Mouse (Mus musculus) layer of hippocampus, adult 2 months (tissue): ENCODE data around the gene Olfr456. TPM values are rescaled to one million over a fixed set of nuclear protein-coding genes. Genes with fewer than 3 reads are reported as not detected.
A peak's percentile ranks its signal among the peaks of the same experiment; 100 is the strongest.
"Not testable (repeated sequence)": the region's sequence is repeated elsewhere in the genome, so short reads cannot be mapped to it uniquely, and the experiment has no call there.

Experiments used
- DNase-seq, 2 experiments: peaks; one replicate each; pipeline ENCODE4 v3.0.0; 2022; ENCODE audit warnings: low spot score in 2 of 2
- H3K27ac ChIP-seq: fragments of 200-600 bp; 2 replicates; pipeline ENCODE4 v1.8.1; 2022
- H3K4me3 ChIP-seq: fragments of 200-600 bp; 2 replicates; pipeline ENCODE4 v1.8.1; 2022; ENCODE audit warnings: mild to moderate bottlenecking
- CTCF ChIP-seq: fragments of 200-600 bp; conservative IDR thresholded peaks from 2 replicates; pipeline ENCODE4 v1.8.1; 2022; ENCODE audit warnings: antibody characterized with exemption, mild to moderate bottlenecking, moderate library complexity
- long read RNA-seq, 2 experiments: library from polyadenylated mRNA; stranded (forward); transcript quantifications; one replicate each; pipeline ENCODE4 v2.0.0; 2021; ENCODE audit warnings: borderline mapping rate in 2 of 2
- total RNA-seq, 2 experiments: library from RNA; stranded (reverse); gene quantifications; 2 replicates each; pipeline ENCODE4 v1.2.3; 2021

Olfr456 gene
- not detected for total RNA-seq
- long read RNA-seq, experiment 1 = 0 reads
- long read RNA-seq, experiment 2 = 0 reads

GRCm38 (mm10) chr6:42487114-42487513 lies at the start of gene Olfr456:
TSS of gene Olfr456 (minus strand) at chr6:42487214.
- no peak for DNase-seq
- no peak within 1 kb of the TSS for H3K4me3 ChIP-seq
- no peak for TF ChIP-seq CTCF
- no peak within 1 kb of the TSS for H3K27ac ChIP-seq

GRCm38 (mm10) chr6:42513461-42513860 lies 26.4 kb upstream of the Olfr456 start:
- DNase-seq = no peak
- no peak overlapping the region for H3K4me3 ChIP-seq
- no peak overlapping the region for H3K27ac ChIP-seq
- no peak for TF ChIP-seq CTCF

- H3K4me3 ChIP-seq = no peak overlapping the region
- H3K27ac ChIP-seq = no peak overlapping the region
- no peak for TF ChIP-seq CTCF
- no peak for DNase-seq
These were observed 22.3 kb upstream of the Olfr456 start for GRCm38 (mm10) chr6:42509311-42509710.

- Histone ChIP-seq H3K27ac (no peak overlapping the region), H3K4me3 (no peak overlapping the region)
- no peak for TF ChIP-seq CTCF
- peak; percentile 7 to 10 for DNase-seq
These were observed 16.5 kb upstream of the Olfr456 start for GRCm38 (mm10) chr6:42503478-42503877.

GRCm38 (mm10) chr6:42489731-42490130 lies 2.7 kb upstream of the Olfr456 start:
- H3K27ac ChIP-seq = no peak overlapping the region
- no peak for TF ChIP-seq CTCF
- DNase-seq = no peak
- no peak overlapping the region for H3K4me3 ChIP-seq

- DNase-seq = no peak
- Histone ChIP-seq H3K4me3 (no peak overlapping the region), H3K27ac (no peak overlapping the region)
- no peak for TF ChIP-seq CTCF
These were observed 2.4 kb downstream of the Olfr456 start for GRCm38 (mm10) chr6:42484633-42485032.

- no peak for TF ChIP-seq CTCF
- no peak within 1 kb of the TSS for H3K4me3 ChIP-seq
- DNase-seq = no peak
- no peak within 1 kb of the TSS for H3K27ac ChIP-seq
These were observed 10.8 kb downstream of the Olfr456 start, which contains the start of gene Olfr457 for GRCm38 (mm10) chr6:42476235-42476634. TSS of gene Olfr457 (minus strand) at chr6:42476335.

GRCm38 (mm10) chr6:42471298-42471697 lies 15.7 kb downstream of the Olfr456 start:
- H3K4me3 ChIP-seq, H3K27ac ChIP-seq, DNase-seq: not testable (repeated sequence)

GRCm38 (mm10) chr6:42470542-42470941 lies 16.5 kb downstream of the Olfr456 start:
- no peak for DNase-seq
- no peak overlapping the region for H3K27ac ChIP-seq
- no peak for TF ChIP-seq CTCF
- H3K4me3 ChIP-seq = no peak overlapping the region

- Histone ChIP-seq H3K27ac (no peak within 1 kb of the TSS), H3K4me3 (no peak within 1 kb of the TSS)
- no peak for DNase-seq
- TF ChIP-seq CTCF = no peak
These were observed 21.9 kb downstream of the Olfr456 start, which contains the start of gene Olfr458 for GRCm38 (mm10) chr6:42465096-42465495. TSS of gene Olfr458 (minus strand) at chr6:42465196.

- Histone ChIP-seq H3K4me3 (no peak overlapping the region), H3K27ac (no peak overlapping the region)
- no peak for DNase-seq
- TF ChIP-seq CTCF = no peak
These were observed 39.6 kb downstream of the Olfr456 start for GRCm38 (mm10) chr6:42447381-42447780.

- TF ChIP-seq CTCF = no peak
- no peak for DNase-seq
These were observed 42.5 kb downstream of the Olfr456 start for GRCm38 (mm10) chr6:42444491-42444890.

GRCm38 (mm10) chr6:42441395-42441794 lies 45.6 kb downstream of the Olfr456 start:
- no peak for TF ChIP-seq CTCF
- H3K4me3 ChIP-seq = no peak overlapping the region
- H3K27ac ChIP-seq = no peak overlapping the region
- DNase-seq = no peak

More at GRCm38 (mm10) chr6:42444491-42444890, 42.5 kb downstream of the Olfr456 start:
- no peak overlapping the region for H3K27ac ChIP-seq
- no peak overlapping the region for H3K4me3 ChIP-seq

Other genes starting within 250 kb of the Olfr456 start
- 10 to 100 TPM; 10.8 to 11.0 TPM for gene Gstk1, start 241.3 kb downstream of the Olfr456 start, total RNA-seq
- not detected for gene Tmem139, start 225.2 kb downstream of the Olfr456 start, total RNA-seq
- 10 to 100 TPM; 22.7 to 25.8 TPM for gene Casp2, start 222.2 kb downstream of the Olfr456 start, total RNA-seq
- 1 to 10 TPM; 4.8 to 6.0 TPM for gene Clcn1, start 200.5 kb downstream of the Olfr456 start, total RNA-seq
- gene Fam131b, start 162.6 kb downstream of the Olfr456 start, total RNA-seq = 10 to 100 TPM; 76.1 to 76.4 TPM
- 10 to 100 TPM; 44.3 to 44.5 TPM for gene Zyx, start 137.6 kb downstream of the Olfr456 start, total RNA-seq
- not detected for gene Epha1, start 113.9 kb downstream of the Olfr456 start, total RNA-seq
- gene Tas2r143, start 87.0 kb downstream of the Olfr456 start, total RNA-seq = not detected
- gene Tas2r135, start 81.8 kb downstream of the Olfr456 start, total RNA-seq = not detected
- not detected for gene Tas2r126, start 52.7 kb downstream of the Olfr456 start, total RNA-seq
- gene Olfr458, start 22.0 kb downstream of the Olfr456 start, total RNA-seq = not detected
- gene Olfr457, start 10.9 kb downstream of the Olfr456 start, total RNA-seq = not detected
- not detected for gene Olfr455, start 60.4 kb upstream of the Olfr456 start, total RNA-seq
- gene Tcaf3, start 110.5 kb upstream of the Olfr456 start, total RNA-seq = not detected
- gene Tcaf2, start 158.0 kb upstream of the Olfr456 start, total RNA-seq = under 1 TPM; 0.49 to 0.87 TPM
- gene Tcaf1, start 222.9 kb upstream of the Olfr456 start, total RNA-seq = 100 to 1,000 TPM; 215 to 221 TPM